Mouse (Mus musculus): ENCODE results near the gene Arhgef11. TPM values are rescaled to one million over a fixed set of nuclear protein-coding genes. Genes with fewer than 3 reads are reported as not detected.

Gene Arhgef11
- total RNA-seq, 2 experiments from 2014 or later, result 19.4 to 19.9 TPM

GRCm38 (mm10) chr3:87659692-87660429 lies 42.5 kb downstream of the Arhgef11 start:
- intact Hi-C loops (cut with DNase I), result no loop called here
- DNase-seq (ENCODE audit: low spot score), result no peak

- no peak for DNase-seq (ENCODE audit: low spot score)
- intact Hi-C loops (cut with DNase I), result no loop called here
These were observed 43.1 kb downstream of the Arhgef11 start for GRCm38 (mm10) chr3:87660479-87660878.

GRCm38 (mm10) chr3:87661291-87661690 lies 43.9 kb downstream of the Arhgef11 start:
- intact Hi-C loops (cut with DNase I), result no loop called here
- no peak for DNase-seq (ENCODE audit: low spot score)

DNA sequence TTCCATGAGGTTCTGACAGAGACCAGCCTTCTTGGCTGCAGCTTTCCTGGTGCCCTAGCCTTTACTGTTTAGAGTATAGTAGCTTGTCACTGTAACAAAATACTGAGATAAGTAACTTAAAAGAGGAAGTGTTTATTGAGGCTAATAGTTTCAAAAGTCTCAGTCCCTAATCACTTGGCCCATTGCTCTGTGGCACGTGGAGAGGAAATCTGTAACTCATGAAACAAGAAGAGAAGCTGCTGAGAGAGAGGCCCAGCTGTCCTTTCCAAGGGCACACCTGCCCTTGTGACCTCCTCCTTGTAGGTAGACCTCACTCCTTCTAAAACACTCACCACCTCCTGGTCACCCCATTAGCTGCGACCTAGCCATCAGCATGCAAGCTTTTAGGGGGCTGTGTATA lies 101.2 kb downstream of the Arhgef11 start:
- no peak for DNase-seq (ENCODE audit: low spot score)
- intact Hi-C loops (cut with DNase I), result no loop called here

DNA sequence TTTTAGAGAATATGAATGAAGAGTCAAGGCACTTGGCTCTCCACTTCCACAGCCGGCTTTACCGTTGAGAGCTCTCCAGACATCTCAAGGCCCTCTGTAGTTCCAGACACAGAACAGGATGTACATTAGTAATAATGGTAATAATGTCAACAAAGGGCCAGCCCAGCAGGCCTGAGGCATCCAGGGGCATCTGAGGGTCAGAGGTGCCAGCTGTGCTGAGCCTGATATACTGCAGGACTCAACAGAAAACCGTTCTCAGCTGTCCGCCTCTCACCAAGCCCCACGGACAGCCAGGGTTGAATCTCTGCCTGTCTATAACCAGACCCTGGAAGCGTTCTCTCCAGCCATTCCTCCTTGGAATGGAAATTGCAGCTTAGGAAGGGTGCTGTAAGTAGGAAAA lies 107.2 kb downstream of the Arhgef11 start:
- intact Hi-C loops (cut with DNase I), result no loop called here

GRCm38 (mm10) chr3:87725396-87726160 lies 108.2 kb downstream of the Arhgef11 start:
- no peak for DNase-seq (ENCODE audit: low spot score)
- intact Hi-C loops (cut with DNase I), result no loop called here

More for the DNA sequence above, 107.2 kb downstream of the Arhgef11 start:
- DNase-seq (ENCODE audit: low spot score), result no peak

DNA sequence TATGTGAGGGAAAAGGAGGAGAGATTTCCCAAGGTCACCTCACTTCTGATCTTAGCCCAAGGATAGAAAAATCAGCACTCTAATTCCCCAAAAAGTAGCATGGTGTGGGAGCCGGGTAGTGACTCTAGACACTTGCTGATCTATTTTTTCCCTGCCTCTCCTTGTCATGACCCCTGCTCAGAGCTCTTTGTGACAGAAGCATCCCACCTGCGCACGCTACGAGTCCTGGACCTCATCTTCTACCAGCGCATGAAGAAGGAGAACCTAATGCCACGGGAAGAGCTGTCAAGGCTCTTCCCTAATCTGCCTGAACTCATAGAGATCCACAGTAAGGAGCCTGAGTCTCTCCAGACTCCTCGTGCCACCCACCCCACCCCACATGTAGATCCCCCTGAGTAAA lies 108.8 kb downstream of the Arhgef11 start:
- no peak for DNase-seq (ENCODE audit: low spot score)

GRCm38 (mm10) chr3:87728696-87729095 lies 111.3 kb downstream of the Arhgef11 start:
- intact Hi-C loops (cut with DNase I), result no loop called here
- DNase-seq (ENCODE audit: low spot score), result no peak

More for the DNA sequence above, 108.8 kb downstream of the Arhgef11 start:
- intact Hi-C loops (cut with DNase I), result no loop called here

- no peak for DNase-seq (ENCODE audit: low spot score)
- intact Hi-C loops (cut with DNase I), result no loop called here
These were observed 115.7 kb downstream of the Arhgef11 start for GRCm38 (mm10) chr3:87733098-87733497.

- intact Hi-C loops (cut with DNase I), result no loop called here
- DNase-seq (ENCODE audit: low spot score), result no peak
These were observed 116.8 kb downstream of the Arhgef11 start for GRCm38 (mm10) chr3:87733984-87734761.

- intact Hi-C loops (cut with DNase I), result no loop called here
- DNase-seq (ENCODE audit: low spot score), result no peak
These were observed 118.0 kb downstream of the Arhgef11 start for GRCm38 (mm10) chr3:87735335-87735734.

DNA sequence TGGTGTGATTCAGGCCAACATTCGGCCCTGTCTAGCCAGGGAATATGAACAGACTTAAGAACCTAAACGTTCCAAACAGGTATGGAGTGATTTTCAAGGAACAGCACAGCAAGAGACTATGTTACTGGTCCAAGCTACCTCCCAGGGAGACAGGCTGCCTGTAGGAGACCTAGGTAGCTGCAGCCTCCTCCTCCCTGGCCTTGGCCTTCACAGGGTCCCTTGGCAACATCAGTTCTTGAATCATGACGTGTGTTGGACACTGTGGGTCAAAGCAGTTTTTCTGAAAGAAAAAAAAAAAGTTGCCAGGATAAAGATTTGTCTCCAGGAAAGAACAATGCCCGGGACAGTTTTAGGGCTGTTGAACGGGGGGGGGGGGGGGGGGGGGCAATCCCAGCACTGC lies 121.5 kb downstream of the Arhgef11 start:
- no peak for DNase-seq (ENCODE audit: low spot score)
- intact Hi-C loops (cut with DNase I), result no loop called here

DNA sequence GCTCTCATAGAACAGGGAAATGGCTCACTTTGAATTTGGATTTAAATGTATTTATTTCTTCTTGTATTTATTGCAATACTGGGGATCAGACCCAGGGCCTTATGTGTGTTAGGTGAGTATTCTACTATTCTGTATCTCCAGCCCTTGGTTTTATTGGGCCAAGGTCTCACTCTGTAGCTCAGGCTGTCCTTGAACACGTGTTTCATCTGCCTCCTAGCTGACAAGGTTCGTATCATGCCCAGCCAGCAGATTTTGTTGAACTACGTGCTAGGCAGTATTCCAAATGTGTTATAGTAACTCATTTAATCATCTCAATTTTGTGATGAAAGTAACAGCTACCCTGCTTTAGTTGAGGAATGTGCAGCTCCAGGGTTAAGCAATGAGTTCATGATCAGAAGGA lies 124.7 kb downstream of the Arhgef11 start:
- DNase-seq (ENCODE audit: low spot score), result no peak
- intact Hi-C loops (cut with DNase I), result no loop called here

- no peak for DNase-seq (ENCODE audit: low spot score)
- intact Hi-C loops (cut with DNase I), result no loop called here
These were observed 125.4 kb downstream of the Arhgef11 start for GRCm38 (mm10) chr3:87742735-87743134.

GRCm38 (mm10) chr3:87743927-87744326 lies 126.6 kb downstream of the Arhgef11 start:
- intact Hi-C loops (cut with DNase I), result no loop called here
- DNase-seq (ENCODE audit: low spot score), result no peak

DNA sequence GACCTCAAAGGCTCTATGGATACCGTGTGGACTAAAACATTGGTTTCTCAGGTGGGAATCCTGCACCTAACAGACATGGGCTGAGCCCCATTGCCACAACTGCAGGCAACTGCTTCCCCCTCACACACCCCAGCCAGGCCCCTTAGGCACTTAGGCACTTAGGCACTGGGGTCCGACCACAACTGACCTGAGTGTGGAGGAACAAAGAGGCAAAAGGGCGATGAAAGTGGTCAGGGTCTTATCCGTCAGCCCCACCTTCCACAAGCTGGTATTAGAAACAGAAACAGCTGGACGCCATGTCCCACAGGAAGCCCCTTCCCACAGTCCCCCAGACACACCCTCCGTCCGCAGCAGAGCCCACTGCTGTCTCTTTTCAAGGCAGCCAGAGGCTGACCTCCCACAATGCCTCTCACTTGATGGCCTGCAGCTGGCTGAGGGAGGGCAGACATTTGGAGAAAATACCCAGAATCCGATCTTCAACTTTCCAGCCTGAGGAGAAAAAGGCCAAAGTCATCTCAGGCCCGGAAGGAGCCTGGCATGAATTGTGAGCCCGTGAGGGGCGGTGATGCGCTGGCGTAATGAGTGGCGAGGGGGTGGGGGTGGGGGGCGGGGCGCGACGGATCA lies 127.8 kb downstream of the Arhgef11 start:
- intact Hi-C loops (cut with DNase I), result no loop called here

DNA sequence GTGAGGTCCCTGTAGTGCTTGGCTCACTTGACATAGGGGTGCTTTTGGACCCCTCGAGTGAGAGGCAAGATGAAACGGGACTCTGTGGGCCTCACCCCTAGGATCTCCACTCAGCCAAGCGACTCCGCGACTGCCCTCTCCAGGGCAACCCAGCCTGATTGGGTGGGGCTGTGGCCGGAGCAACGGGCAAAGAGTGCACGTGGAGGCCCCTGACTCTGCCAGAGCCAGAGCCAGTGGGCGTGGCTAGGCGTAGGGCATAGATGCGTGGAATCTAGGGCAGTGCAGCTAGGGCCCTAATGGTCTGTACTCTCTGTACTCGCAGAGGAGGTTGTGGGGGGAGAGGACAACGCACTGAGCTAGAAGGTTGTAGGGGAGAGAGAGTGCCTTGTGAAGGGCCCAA lies 131.1 kb downstream of the Arhgef11 start, which contains the start of gene Lrrc71:
TSS of gene Lrrc71 (minus strand) at position 195 of the 400 bp plus-strand sequence.
- intact Hi-C loops (cut with DNase I), result loop anchor here (2.0 kb wide), 1 partner anchor 20 kb away; no protein-coding TSS in a partner anchor
- no peak for DNase-seq (ENCODE audit: low spot score)

More for the DNA sequence above, 127.8 kb downstream of the Arhgef11 start:
- DNase-seq (ENCODE audit: low spot score), result no peak

DNA sequence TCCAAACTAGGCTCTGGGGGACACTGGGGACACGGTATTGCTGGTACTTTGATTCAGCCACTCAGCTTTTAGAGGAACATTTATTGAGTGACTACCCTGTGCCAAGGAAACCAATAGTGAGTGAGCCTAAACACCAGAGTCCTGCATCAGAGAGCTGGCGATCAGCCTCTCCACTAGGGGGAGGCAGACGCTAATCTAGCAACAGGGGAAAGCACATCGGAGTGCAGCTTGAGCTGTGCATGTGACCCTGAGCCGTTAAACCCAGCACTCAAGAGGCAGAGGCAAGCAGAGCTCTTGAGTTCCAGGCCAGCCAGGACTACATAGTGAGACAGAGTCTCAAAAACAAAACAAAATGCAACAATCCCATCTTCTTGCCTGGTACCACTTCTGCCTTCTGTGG lies 131.7 kb downstream of the Arhgef11 start:
- DNase-seq (ENCODE audit: low spot score), result no peak
- intact Hi-C loops (cut with DNase I), result loop anchor here (2.0 kb wide), 1 partner anchor 20 kb away; no protein-coding TSS in a partner anchor

DNA sequence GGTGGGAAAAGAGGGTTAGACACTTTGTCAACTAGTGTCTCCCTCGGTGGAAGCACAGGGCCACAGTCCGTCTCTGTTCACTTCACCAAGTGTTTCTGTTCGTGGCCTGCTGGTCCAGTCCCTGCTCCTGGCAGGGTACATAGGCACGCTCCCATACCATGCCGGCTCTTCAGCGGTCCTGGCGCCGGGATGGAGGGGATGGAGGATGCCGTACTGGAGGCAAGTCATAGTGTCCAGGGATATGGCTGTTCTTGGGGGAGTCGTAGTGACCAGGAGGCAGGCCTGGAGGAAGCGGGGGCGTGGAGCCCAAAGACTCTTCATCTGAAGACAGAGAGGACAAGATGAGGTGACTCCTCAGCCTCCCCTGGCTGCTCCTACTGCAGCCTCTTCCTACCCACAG lies 132.6 kb downstream of the Arhgef11 start:
- intact Hi-C loops (cut with DNase I), result loop anchor here (2.0 kb wide), 1 partner anchor 19 kb away; no protein-coding TSS in a partner anchor

DNA sequence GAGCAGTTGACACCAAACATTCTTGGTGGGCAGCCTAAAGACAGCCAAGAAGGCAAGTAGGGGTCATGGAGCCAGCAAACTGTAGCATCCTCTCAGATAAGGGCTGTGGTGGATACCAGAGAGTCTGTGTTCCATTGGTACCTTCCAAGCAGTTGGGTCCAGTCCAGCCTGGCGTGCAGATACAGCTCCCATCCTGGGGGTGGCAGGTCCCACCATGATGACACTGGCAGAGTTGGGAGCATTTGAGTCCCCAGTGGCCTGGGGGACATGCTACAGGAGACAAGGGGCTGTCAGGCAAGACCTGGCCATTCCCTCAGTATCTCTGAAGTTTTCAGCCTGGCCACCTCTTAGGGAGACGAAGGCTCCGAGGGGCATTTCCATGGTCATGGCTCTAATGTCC lies 135.2 kb downstream of the Arhgef11 start:
- DNase-seq (ENCODE audit: low spot score), result no peak
- intact Hi-C loops (cut with DNase I), result no loop called here

More for the DNA sequence above, 132.6 kb downstream of the Arhgef11 start:
- DNase-seq (ENCODE audit: low spot score), result no peak
